Mouse (Mus musculus) heart, adult 2 months (tissue): ENCODE results near the gene Olfm1. TPM values are rescaled to one million over a fixed set of nuclear protein-coding genes. Genes with fewer than 3 reads are reported as not detected.

Source experiments
- DNase-seq, 2 experiments: peaks; one replicate each; pipeline ENCODE4 v3.0.0; 2021
- H3K27ac ChIP-seq: fragments of 200-600 bp; 2 replicates; pipeline ENCODE4 v1.8.1; 2022
- H3K27me3 ChIP-seq: fragments of 200-500 bp; 2 replicates; pipeline ENCODE4 v1.6.1; 2012; ENCODE audit warnings: mild to moderate bottlenecking, low read length, inconsistent platforms, mixed read lengths; ENCODE audit not compliant: control insufficient read depth, insufficient read depth
- H3K36me3 ChIP-seq: fragments of 200-500 bp; 2 replicates; pipeline ENCODE4 v1.6.1; 2012; ENCODE audit warnings: low read length, inconsistent platforms; ENCODE audit not compliant: control insufficient read depth, insufficient read depth
- H3K4me1 ChIP-seq: fragments of 200-500 bp; 2 replicates; pipeline ENCODE4 v1.6.1; 2011; ENCODE audit warnings: low read length; ENCODE audit not compliant: control insufficient read depth, insufficient read depth
- H3K4me3 ChIP-seq: fragments of 200-600 bp; 2 replicates; pipeline ENCODE4 v1.8.1; 2022
- H3K79me2 ChIP-seq: fragments of 200-500 bp; replicated peaks from 2 replicates; pipeline ENCODE4 v1.6.1; 2012; ENCODE audit warnings: mild to moderate bottlenecking, inconsistent platforms, low read length, moderate library complexity, mixed read lengths; ENCODE audit not compliant: control insufficient read depth, insufficient read depth
- H3K9ac ChIP-seq: fragments of 200-500 bp; 2 replicates; pipeline ENCODE4 v1.6.1; 2012; ENCODE audit warnings: low read depth, mild to moderate bottlenecking, control low read depth, inconsistent platforms, low read length, mixed read lengths
- CTCF ChIP-seq: fragments of 200-600 bp; IDR thresholded peaks from 2 replicates; pipeline ENCODE4 v1.8.1; 2022; ENCODE audit warnings: antibody characterized with exemption, mild to moderate bottlenecking, moderate library complexity
- EP300 ChIP-seq: fragments of 200-500 bp; IDR thresholded peaks from 2 replicates; pipeline ENCODE4 v1.6.1; 2011; ENCODE audit warnings: low read depth, low read length, control low read depth; ENCODE audit not compliant: insufficient read depth
- POLR2A ChIP-seq: fragments of 200-500 bp; IDR thresholded peaks from 2 replicates; pipeline ENCODE4 v1.6.1; 2011; ENCODE audit warnings: mild to moderate bottlenecking, low read depth, low read length, control low read depth; ENCODE audit not compliant: insufficient read depth
- WGBS: fragments of 180-500 bp; shearing (Covaris S2); methylation state at CpG from one replicate; pipeline ENCODE4 v1.1.7; 2018; 5-methylcytosine and 5-hydroxymethylcytosine counted together
- intact Hi-C: fragments of 180-260 bp; cut with DNase I; formaldehyde crosslinking; loops from one replicate; pipeline ENCODE4 v1.15.1; 2025
- polyA plus RNA-seq: library from polyadenylated mRNA; depleted of rRNA; stranded (reverse); fragments of >200 nt; gene quantifications from 2 replicates; pipeline ENCODE4 v1.2.3, GENCODE M21; 2012
- total RNA-seq, 2 experiments: library from RNA; stranded (reverse); gene quantifications; 2 replicates each; pipeline ENCODE4 v1.2.3; 2021

The Olfm1 gene
- total and polyA plus RNA-seq, 3 experiments: 9.1 to 17.6 (median 9.1) TPM

DNA sequence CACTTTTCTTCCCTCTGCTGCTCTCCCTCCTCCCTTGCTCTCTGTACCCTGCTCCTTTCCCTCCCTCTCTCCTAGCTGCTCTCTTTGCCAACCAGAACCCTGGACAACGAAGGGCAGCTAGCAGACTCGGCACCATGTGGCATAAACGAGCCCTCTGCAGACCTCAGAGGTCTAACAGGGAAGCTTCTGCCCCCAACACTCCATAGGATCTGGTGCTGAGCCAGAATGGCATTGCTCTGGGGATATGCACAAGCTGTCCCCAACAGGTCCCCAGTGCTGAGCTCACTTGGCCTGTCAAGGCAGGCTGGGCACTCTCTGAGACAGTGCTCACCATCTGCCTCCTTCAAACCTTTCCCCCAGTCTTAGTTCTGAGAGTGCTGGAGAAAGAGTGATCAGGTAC, 68.6 kb downstream of the Olfm1 start:
- Histone ChIP-seq H3K4me3 (no peak overlapping the region), H3K27ac (no peak overlapping the region), H3K27me3 (no peaks in the 10 kb centered on the region), H3K9ac (no peak overlapping the region), H3K79me2 (no peaks in the 10 kb centered on the region), H3K4me1 (no peaks in the 10 kb centered on the region), H3K36me3 (no peaks in the 10 kb centered on the region)
- WGBS: 75% methylated on average over 3 of the region's 3 CpGs
- intact Hi-C loops: no loop called here
- no peak for DNase-seq
- no peak for TF ChIP-seq CTCF
- TF ChIP-seq POLR2A: no peak
- TF ChIP-seq EP300: no peak

GRCm38 (mm10) chr2:28267776-28268275, 75.0 kb downstream of the Olfm1 start:
- intact Hi-C loops: no loop called here

DNA sequence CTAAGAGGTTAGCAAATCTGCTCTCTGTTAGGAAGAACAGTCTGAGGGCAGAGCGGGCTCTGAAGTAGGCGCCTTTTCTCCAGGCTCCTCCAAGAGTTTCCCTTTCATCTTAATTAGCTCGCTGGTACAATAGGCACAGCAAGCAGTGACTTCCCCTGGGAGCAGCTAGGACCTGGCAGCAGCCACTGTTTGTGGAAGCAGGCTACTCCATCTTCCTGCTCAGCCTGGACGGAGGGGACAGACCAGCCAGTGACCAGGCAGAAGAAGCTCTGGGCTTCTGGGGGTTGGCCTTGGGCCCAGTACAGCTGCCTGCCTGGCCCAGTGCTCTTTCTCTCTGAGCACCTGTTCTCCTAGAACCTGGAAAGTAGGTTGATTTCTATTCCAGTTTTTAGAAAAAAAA, 77.8 kb downstream of the Olfm1 start:
- Histone ChIP-seq H3K4me1 (no peaks in the 10 kb centered on the region), H3K27me3 (peaks cover 3% of the 10 kb centered on the region), H3K79me2 (no peaks in the 10 kb centered on the region), H3K27ac (no peak overlapping the region), H3K4me3 (no peak overlapping the region), H3K36me3 (no peaks in the 10 kb centered on the region), H3K9ac (no peak overlapping the region)
- 28% methylated on average over 4 of the region's 4 CpGs for WGBS
- TF ChIP-seq CTCF: no peak
- no peak for TF ChIP-seq POLR2A
- no peak for TF ChIP-seq EP300
- intact Hi-C loops: no loop called here
- DNase-seq: peak in 1 of 2 experiments; percentile 8

More at GRCm38 (mm10) chr2:28267776-28268275, 75.0 kb downstream of the Olfm1 start:
- TF ChIP-seq POLR2A: no peak
- TF ChIP-seq EP300: no peak
- no peak for TF ChIP-seq CTCF
- no peak overlapping the region for H3K27ac ChIP-seq
- H3K27me3 ChIP-seq: peaks cover 3% of the 10 kb centered on the region
- no peak for DNase-seq
- no peaks in the 10 kb centered on the region for H3K79me2 ChIP-seq
- H3K4me3 ChIP-seq: no peak overlapping the region
- no peaks in the 10 kb centered on the region for H3K4me1 ChIP-seq
- WGBS: 72% methylated on average over 3 of the region's 3 CpGs
- no peak overlapping the region for H3K9ac ChIP-seq
- H3K36me3 ChIP-seq: no peaks in the 10 kb centered on the region

GRCm38 (mm10) chr2:28272218-28272965, 79.6 kb downstream of the Olfm1 start:
- H3K4me3 ChIP-seq: no peak overlapping the region
- no peak for TF ChIP-seq POLR2A
- no peak for TF ChIP-seq CTCF
- TF ChIP-seq EP300: no peak
- 65% methylated on average over 11 of the region's 11 CpGs for WGBS
- H3K9ac ChIP-seq: no peak overlapping the region
- no peaks in the 10 kb centered on the region for H3K27me3 ChIP-seq
- no peaks in the 10 kb centered on the region for H3K36me3 ChIP-seq
- H3K4me1 ChIP-seq: no peaks in the 10 kb centered on the region
- no peaks in the 10 kb centered on the region for H3K79me2 ChIP-seq
- H3K27ac ChIP-seq: no peak overlapping the region
- DNase-seq: no peak
- intact Hi-C loops: no loop called here

DNA sequence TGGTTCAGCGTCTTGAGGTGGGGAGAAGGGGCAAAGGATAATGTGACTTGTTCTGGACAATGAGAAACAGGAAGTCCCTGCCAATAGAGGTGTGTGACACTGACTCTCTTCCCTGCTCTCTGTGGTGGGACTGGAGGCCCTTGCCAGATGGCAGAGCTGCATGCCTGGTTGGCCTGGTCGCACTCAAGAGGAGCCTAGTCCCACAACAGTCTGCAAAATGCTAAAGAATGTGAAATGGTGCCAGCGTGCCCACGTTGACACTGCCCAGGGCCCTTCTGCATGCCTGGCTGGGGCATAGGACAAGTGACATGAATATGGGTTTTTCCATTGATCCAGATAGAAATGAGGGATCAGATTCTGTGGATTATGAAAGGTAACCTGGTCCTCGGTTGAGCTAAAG, 81.2 kb downstream of the Olfm1 start:
- Histone ChIP-seq H3K9ac (no peak overlapping the region), H3K79me2 (no peaks in the 10 kb centered on the region), H3K27me3 (no peaks in the 10 kb centered on the region), H3K4me3 (no peak overlapping the region), H3K27ac (no peak overlapping the region), H3K36me3 (no peaks in the 10 kb centered on the region), H3K4me1 (no peaks in the 10 kb centered on the region; the same call in 1 of the 2 replicates)
- 70% methylated on average over 5 of the region's 5 CpGs for WGBS
- intact Hi-C loops: no loop called here
- TF ChIP-seq EP300: no peak
- TF ChIP-seq POLR2A: no peak
- DNase-seq: no peak

DNA sequence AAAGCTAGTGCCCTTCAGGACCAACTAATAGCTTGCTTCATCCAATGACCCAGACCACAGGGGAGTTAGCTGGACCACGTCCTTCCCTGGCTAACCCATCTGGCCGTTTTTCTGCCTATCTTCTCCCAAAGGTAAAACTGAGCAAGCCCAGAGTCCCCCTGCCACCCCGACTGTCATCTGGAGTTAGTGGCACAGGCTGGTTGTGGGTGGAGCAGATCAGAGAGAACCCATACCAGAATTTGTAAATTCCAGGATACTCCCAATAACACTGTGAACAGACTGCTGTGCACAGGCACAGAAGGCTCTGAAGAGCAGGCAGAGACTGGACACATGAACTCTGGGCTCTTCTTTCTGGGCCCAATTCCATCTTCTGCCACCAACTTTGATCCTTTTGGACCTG, 82.6 kb downstream of the Olfm1 start:
- no peak overlapping the region for H3K9ac ChIP-seq
- H3K36me3 ChIP-seq: no peaks in the 10 kb centered on the region
- H3K27ac ChIP-seq: no peak overlapping the region
- no peaks in the 10 kb centered on the region for H3K27me3 ChIP-seq
- 82% methylated on average over 3 of the region's 3 CpGs for WGBS
- H3K4me1 ChIP-seq: peaks cover 3% of the 10 kb centered on the region; the same call in 1 of the 2 replicates
- no peak overlapping the region for H3K4me3 ChIP-seq
- TF ChIP-seq EP300 (no peak), POLR2A (no peak), CTCF (no peak)
- DNase-seq: no peak
- intact Hi-C loops: no loop called here
- H3K79me2 ChIP-seq: no peaks in the 10 kb centered on the region
